Mouse (Mus musculus): ENCODE results near the gene Ttll3.

- TF ChIP-seq CTCF (IDR thresholded peaks at IDR 0.05; ENCODE audit: control insufficient read depth, insufficient read depth, insufficient read length) (no peak), MAX (IDR thresholded peaks at IDR 0.05) (no peak), MYOG (IDR thresholded peaks at IDR 0.05; ENCODE audit: control insufficient read depth, extremely low read depth, insufficient read length) (no peak), MYOD1 (IDR thresholded peaks at IDR 0.05; ENCODE audit: control insufficient read depth, insufficient read length, low read depth) (no peak), FOSL1 (IDR thresholded peaks at IDR 0.05; ENCODE audit: insufficient read depth, low read length, poor library complexity, severe bottlenecking) (no peak)
Observed at GRCm38 (mm10) chr6:113343177-113344092, 45.6 kb upstream of the Ttll3 start, which contains the start of gene Camk1.

All from C2C12 (cell line).